Mouse (Mus musculus) cortical plate, adult 2 months (tissue): ENCODE data around the gene App. TPM values are rescaled to one million over a fixed set of nuclear protein-coding genes. Genes with fewer than 3 reads are reported as not detected.

ENCODE experiments used
- H3K27ac ChIP-seq: fragments of 200-500 bp; 2 replicates; pipeline ENCODE4 v1.5.1; 2012; ENCODE audit warnings: low read length, control low read depth, inconsistent platforms; ENCODE audit not compliant: insufficient read depth
- H3K4me1 ChIP-seq: fragments of 200-500 bp; 2 replicates; pipeline ENCODE4 v1.6.1; 2011; ENCODE audit warnings: low read length; ENCODE audit not compliant: control insufficient read depth, insufficient read depth
- H3K4me3 ChIP-seq: fragments of 200-500 bp; 2 replicates; pipeline ENCODE4 v1.5.1; 2011; ENCODE audit warnings: mild to moderate bottlenecking, low read length, control low read depth; ENCODE audit not compliant: insufficient read depth
- CTCF ChIP-seq: fragments of 200-500 bp; IDR thresholded peaks from 2 replicates; pipeline ENCODE4 v1.5.1; 2011; ENCODE audit warnings: mild to moderate bottlenecking, control low read depth, low read length; ENCODE audit not compliant: insufficient read depth; ENCODE audit errors: extremely low read depth
- POLR2A ChIP-seq: fragments of 200-500 bp; IDR thresholded peaks from 2 replicates; pipeline ENCODE4 v1.6.1; 2011; ENCODE audit warnings: mild to moderate bottlenecking, low read length, control low read depth; ENCODE audit not compliant: insufficient read depth; ENCODE audit errors: extremely low read depth
- polyA plus RNA-seq: library from polyadenylated mRNA; depleted of rRNA; stranded (reverse); fragments of >200 nt; gene quantifications from 2 replicates; pipeline ENCODE4 v1.2.3, GENCODE M21; 2012

App gene
- polyA plus RNA-seq, 1 experiment: 1,099 TPM

DNA sequence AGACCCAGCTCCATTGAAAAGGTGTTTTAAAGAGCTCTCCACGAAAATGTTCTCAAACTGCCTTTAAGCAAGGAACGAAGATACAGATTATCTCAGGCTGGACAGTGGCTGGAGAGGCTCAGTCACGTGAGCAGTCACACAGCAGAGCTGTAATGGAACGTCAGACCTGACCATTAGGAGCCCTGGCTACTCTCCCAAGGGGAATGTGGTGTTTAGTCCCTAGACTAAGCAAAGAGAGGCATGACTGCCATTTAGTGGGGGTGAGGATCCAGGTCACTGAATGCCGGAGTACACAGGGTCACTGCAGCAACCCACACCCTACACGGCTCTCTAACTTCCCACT, 199.4 kb downstream of the App start:
- Histone ChIP-seq H3K27ac (no peak overlapping the region; the same call in 1 of the 2 replicates), H3K4me1 (peaks cover 9% of the 10 kb centered on the region), H3K4me3 (no peak overlapping the region)
- TF ChIP-seq CTCF: no peak
- TF ChIP-seq POLR2A: no peak

DNA sequence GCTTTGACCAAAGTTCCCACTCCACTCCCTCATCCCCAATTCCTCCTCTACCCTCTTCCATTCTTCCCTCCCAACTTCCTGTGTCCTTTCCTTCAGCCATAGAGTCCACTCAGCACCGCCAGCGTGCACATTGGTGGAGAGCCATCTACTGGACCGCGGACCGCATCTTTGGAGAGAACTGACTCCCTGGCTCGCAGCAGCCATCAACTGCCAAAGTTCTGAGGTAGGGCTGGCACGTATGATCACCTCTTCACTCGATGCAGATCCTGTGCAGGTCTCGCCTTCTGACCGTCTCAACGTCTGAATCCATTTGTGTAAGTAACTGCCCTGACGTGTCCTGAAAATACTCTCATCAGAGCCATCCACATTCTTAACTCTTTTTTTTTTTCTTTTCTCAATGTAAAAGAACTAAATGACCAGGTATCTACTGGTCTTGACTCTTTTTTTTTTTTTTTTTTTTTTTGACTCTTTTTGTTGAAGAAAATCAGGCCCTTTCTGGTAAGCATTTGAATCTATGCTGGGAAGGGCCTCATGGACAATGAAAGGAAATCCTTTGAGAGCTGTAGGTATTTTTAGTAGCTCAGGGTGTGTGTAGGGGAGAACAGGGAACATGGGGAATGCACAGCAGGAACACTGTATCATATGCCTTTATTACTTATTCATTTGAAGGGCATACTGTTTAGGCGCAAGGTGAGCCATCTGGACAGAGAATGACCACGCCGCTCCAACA, 200.0 kb downstream of the App start:
- H3K4me3 ChIP-seq: no peak overlapping the region
- 0 out of 2 replicates have a peak overlapping the region, but pooled peaks have one; percentile 14 for H3K27ac ChIP-seq
- H3K4me1 ChIP-seq: peaks cover 9% of the 10 kb centered on the region
- no peak for TF ChIP-seq CTCF
- no peak for TF ChIP-seq POLR2A

DNA sequence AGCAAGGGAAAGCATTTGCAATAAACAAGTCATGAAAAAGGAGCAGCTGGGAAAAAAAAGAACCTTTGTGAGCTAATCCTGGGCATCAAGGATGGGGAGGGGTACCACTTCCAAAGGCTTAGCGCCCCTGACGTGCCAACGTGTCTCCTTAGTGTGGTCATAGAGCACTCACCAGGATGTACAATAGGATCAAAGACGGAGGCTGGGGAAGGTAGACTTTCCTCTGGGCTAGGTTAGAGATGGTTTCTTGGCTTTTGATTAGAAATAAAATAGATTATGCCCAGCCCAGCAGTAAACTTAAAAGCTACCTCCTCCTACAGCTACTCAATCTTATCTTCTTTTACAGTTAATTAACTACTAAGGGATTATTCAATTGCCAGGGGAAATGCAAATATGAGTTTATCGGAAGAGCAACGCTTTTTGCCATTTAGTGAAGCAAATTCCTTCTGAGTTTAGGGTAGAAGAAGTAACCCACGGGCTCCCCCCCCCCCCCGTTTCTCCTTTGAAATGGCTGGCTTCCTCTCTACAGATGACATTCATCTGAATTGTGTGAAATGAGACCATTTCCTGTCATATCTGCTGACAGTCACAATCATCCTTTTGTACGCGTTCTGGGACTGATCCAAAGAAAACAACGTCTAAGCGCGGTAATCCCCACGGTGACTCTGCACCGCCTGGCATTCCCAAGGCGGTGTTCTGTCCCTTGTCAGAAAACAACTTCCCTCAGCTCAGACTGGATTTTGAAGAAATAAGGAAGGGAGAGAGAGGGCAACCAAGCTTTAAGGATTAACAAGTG, 201.8 kb downstream of the App start:
- Histone ChIP-seq H3K4me1 (peaks cover 11% of the 10 kb centered on the region), H3K4me3 (no peak overlapping the region), H3K27ac (peak overlapping the region; percentile 52)
- TF ChIP-seq POLR2A (no peak), CTCF (no peak)

DNA sequence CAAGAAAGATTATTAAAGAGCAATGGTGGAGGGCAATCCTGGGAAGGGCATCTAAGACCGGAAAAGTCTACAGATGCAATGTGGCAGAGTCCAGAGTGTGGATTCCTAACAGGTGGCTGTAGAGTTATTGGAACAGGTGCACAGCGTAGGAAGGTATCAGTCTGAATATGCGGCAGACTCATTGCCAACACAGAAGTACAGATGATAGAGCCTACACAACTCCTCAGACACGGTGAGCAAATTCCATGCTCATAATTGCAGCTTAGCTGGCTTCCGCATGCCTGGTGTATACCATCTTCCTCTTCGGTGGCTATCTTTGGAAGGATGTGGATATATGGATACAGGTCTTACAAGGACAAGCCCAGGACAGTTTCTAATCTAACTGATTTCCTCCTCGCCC, 204.5 kb downstream of the App start:
- no peak overlapping the region for H3K27ac ChIP-seq
- no peak for TF ChIP-seq POLR2A
- no peak for TF ChIP-seq CTCF
- peaks cover 11% of the 10 kb centered on the region for H3K4me1 ChIP-seq
- H3K4me3 ChIP-seq: no peak overlapping the region

DNA sequence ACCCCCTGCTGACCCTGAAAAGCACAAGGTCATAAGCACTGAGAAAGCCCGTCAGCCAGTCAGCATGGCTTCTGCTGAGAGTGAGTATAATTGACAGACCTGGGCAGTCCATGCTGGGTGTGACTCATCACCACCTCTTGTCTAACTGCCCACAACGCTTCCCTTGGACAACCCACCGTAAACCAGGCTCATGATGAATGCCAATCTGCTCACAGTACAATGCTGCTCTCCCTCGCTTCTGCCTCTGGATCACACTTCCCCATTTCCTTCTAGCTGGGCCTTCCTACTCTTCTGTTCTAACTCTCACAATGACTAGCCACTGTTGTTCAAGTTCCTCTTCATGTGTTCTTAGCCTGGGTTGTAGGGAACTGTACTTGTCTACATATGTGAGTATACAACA, 206.6 kb downstream of the App start:
- Histone ChIP-seq H3K27ac (peak overlapping the region; percentile 7; the same call in 1 of the 2 replicates), H3K4me1 (peaks cover 9% of the 10 kb centered on the region), H3K4me3 (no peak overlapping the region)
- TF ChIP-seq CTCF (no peak), POLR2A (no peak)

DNA sequence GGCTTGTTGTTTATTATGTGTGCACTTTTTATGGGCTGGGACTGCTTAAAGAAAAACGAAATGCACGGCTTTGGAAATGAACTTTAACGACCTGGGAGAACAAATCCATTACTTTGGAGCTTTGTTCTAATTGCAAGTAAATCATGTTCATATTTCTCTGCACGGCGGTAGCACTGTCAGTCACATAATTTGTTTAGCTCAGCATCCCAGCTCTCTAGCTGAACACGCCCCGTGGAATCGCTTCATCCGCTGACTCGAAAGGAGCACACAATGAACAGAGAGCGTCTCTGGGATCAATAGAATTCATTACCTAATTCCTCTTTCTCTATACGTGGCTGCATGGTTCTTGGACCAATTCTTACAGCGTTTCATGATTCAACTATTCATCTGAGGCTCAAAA, 207.5 kb downstream of the App start:
- TF ChIP-seq POLR2A: no peak
- TF ChIP-seq CTCF: no peak
- H3K4me3 ChIP-seq: no peak overlapping the region
- peaks cover 6% of the 10 kb centered on the region for H3K4me1 ChIP-seq
- H3K27ac ChIP-seq: 0 out of 2 replicates have a peak overlapping the region, but pooled peaks have one; percentile 17

DNA sequence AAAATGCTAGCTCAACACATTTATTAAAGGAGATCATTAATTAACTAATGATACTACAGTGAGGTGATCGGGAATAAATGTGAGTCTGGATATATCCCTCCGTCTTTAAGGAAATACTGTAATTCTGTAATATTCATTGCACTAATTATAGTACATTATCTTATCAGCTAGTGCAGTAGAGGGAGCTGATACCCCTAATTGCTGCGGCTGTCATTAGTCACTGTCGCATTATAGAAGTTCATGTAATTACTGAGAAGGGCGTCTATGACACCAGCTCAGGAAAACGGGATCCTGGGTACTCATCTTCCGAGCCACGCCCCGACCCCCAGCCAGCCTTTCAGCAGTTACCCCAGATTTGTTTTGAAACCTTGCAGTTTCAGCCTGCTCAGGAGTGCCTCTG, 209.6 kb downstream of the App start:
- TF ChIP-seq CTCF: no peak
- TF ChIP-seq POLR2A: no peak
- Histone ChIP-seq H3K27ac (0 out of 2 replicates have a peak overlapping the region, but pooled peaks have one; percentile 69), H3K4me3 (no peak overlapping the region), H3K4me1 (peaks cover 2% of the 10 kb centered on the region; the same call in 1 of the 2 replicates)

DNA sequence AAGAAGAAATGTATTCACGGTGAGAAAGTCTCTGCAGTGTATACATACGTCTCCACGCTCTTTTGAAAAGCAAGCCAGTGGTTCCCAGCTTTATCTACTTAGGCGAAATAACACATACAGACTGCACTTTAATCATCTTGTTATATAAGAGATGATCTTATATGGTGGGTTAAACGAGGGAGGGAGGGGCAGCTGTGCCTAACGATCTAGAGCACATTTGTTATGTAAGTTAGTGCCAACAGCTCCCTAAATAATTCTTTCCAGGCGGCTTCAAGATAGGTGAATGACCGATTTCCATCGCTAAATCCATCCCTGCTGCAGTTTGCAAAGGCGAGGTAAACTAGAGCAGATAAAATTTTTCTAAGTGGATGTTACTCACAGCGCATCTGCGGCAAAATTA, 210.0 kb downstream of the App start:
- TF ChIP-seq POLR2A (no peak), CTCF (no peak)
- Histone ChIP-seq H3K4me1 (peaks cover 2% of the 10 kb centered on the region; the same call in 1 of the 2 replicates), H3K4me3 (no peak overlapping the region), H3K27ac (peak overlapping the region; percentile 69)

DNA sequence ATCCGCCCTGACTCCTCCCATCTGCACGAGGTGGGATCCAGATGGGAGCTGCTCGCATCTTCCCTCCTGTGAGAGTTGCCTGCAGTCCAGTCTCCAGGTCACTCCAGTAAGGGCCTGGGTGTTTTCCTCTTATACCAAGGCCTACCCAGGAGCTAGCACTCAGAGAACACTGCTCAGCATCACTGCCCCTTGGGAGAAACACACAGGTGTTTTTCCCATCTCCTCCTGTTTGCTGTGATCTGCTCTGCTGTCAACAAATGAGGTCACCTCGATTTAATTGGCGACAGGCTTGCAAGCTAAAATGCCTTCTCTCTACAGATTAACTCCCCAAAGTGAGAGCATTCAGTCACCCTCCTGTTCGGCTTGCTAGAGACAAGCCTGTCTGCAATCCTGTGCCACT, 216.3 kb downstream of the App start:
- H3K4me3 ChIP-seq: no peak overlapping the region
- H3K27ac ChIP-seq: 0 out of 2 replicates have a peak overlapping the region, but pooled peaks have one; percentile 48
- no peak for TF ChIP-seq POLR2A
- TF ChIP-seq CTCF: no peak
- peaks cover 11% of the 10 kb centered on the region for H3K4me1 ChIP-seq

DNA sequence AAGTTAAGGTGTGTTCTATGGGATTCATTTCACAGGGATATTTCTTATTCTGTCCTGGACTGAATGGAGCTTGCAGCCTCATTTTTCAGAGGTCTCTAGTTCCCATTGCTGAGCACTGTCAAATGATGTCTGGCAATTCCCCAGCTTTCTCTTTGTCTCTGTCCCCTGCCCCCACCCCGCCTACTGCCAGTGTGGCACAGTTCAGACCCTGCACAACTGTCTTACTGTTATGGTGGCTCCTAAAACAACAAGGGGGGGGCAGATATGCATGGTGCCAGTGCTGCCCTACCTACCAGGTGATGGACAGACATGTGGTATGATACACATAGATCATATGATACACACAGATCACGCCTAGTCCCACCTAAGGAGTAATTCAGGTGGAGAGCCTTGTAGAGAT, 216.9 kb downstream of the App start:
- peaks cover 11% of the 10 kb centered on the region for H3K4me1 ChIP-seq
- no peak overlapping the region for H3K4me3 ChIP-seq
- no peak for TF ChIP-seq CTCF
- no peak for TF ChIP-seq POLR2A
- peak overlapping the region; percentile 48; the same call in 1 of the 2 replicates for H3K27ac ChIP-seq
